Mouse (Mus musculus) ES-CJ7 (cell line): ENCODE measurements around the gene Pla2g4c.
A peak's percentile ranks its signal among the peaks of the same experiment; 100 is the strongest.
"Not testable (repeated sequence)": the region's sequence is repeated elsewhere in the genome, so short reads cannot be mapped to it uniquely, and the experiment has no call there.

ENCODE experiments used
- DNase-seq: peaks from one replicate; pipeline ENCODE4 v3.0.0; 2011; ENCODE audit warnings: low read depth, low spot score

Pla2g4c gene

DNA sequence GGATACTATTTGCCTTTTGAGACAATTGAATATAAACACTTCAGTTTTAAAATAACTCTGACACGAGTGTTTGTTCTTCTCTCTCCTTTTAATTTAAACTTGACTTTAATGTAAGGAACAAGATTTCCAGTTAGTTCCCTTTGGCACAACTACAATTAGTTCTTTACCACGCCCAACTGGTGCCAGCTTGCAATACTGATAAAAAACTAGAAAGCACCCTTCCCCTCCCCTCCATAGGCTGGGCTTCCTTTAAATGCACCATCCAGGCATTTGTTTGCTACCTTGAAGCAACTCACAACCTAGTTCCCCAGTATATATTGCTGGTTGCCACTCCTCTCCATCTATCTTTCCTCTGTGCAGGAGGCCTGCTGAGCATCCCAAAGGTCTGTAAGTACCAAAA, at the start of gene Pla2g4c:
TSS of gene Pla2g4c (plus strand) at position 340 of the 400 bp plus-strand sequence.
- DNase-seq: no peak

DNA sequence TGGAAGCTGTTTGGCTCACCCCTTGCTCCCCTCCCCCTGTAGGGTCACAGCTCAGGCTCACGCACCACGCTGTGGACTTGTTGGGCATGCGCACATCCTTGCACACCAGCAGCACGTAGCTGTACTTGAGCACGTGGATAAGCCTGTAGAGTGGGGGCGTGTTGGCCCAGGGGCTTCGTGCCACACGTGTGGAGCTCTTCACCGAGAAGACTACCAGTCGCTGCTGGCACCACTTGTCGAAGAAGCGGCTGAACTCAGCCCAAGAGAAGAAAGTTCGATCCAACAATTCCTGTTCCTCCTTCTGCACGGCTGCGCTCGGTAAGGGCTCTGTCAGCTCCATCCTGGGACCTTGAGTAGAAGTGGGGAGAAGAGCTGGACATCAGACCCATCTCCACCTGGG, 47.4 kb upstream of the Pla2g4c start, which contains the start of gene Lig1:
TSS of gene Lig1 (plus strand) at position 203 of the 400 bp plus-strand sequence.
- peak; percentile 19 for DNase-seq

DNA sequence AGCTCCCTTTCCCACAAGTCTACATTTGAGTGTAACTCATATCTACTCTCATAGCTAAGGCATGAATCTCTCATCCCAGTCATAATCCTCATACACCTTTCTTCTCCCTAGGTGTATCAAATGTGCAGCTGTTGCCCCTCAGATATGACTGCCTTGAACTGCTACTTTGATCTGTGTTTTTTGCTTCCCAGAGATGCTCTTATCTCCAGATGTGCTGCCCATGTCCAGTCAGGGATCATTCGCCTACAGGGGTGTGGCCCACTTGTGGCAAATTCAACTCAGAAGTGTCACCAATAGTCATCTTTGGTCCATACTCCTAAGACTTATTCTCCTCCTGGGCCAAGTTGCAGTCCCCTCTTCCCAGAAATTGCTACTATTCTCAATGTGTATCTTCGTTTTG, 46.6 kb upstream of the Pla2g4c start:
- no peak for DNase-seq

DNA sequence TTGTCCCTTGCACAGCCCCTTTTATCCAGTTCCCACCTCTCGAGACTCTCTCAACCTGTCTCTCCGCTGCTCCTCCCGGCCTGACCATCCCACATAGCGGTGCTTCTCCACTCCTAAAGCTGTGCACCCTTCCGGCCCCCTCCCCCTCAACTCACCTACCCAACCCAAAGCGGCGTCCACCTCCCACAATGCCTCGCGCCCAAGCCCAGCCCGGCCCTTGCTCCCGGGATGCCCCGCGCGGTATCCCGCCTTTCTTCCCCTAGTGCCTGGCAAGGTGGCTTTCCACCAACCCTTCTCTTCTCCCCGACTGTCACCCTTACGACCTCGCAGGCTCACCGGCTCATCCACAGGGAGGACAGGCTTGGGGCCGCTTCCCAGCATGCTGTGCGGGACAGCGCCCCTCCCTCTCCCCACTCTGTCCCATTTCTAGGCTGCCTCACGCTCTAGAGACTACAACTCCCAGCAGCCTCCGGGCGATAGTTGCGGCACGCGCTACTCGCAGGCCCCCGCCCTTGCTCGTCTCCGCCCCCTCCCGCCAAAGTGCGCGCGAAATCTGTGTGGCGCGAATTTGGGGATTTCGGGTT, 46.1 kb upstream of the Pla2g4c start, which contains the start of gene Zswim9:
TSS of gene Zswim9 (minus strand) at position 414 of the 584 bp plus-strand sequence.
- DNase-seq: peak; percentile 96

DNA sequence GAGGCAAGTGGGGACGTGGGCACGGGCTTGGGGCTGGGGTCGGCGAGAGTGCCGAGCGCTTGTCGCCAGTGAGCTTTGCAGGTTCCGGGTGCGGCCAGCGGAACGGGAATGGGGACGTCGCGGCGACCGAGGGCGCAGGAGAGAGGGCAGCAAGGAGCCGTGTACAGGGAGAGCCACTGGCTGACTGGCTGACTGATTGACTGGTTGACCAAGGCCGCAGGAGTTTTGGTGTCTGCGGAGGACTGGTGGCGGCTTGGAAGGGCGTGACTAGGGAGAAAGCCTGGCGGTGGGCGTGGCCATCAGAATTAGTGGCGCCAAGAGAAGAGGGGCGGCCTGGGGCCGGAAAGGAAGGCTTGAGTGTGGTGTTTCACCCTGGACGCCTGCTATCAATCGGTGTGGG, 45.5 kb upstream of the Pla2g4c start:
- not testable (repeated sequence) for DNase-seq

DNA sequence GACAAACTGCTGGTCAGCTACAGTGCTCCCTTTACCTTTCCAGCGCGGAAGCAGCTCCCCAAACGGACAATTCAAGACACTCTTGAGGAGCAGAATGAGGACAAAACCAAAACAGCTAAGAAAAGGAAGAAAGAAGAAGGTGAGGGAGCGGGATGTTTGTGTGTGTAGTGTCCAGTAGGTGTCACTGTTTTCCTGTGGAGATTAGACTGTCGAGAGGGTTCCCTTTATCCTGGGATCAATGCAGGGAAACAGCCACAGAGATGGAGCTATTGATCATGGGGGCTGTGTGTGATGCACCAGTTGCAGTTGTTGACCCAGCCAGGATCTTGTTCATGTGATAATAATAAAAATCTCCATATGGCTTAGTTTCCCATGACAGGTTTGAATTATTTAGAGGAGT, 35.8 kb upstream of the Pla2g4c start:
- DNase-seq: peak; percentile 55

DNA sequence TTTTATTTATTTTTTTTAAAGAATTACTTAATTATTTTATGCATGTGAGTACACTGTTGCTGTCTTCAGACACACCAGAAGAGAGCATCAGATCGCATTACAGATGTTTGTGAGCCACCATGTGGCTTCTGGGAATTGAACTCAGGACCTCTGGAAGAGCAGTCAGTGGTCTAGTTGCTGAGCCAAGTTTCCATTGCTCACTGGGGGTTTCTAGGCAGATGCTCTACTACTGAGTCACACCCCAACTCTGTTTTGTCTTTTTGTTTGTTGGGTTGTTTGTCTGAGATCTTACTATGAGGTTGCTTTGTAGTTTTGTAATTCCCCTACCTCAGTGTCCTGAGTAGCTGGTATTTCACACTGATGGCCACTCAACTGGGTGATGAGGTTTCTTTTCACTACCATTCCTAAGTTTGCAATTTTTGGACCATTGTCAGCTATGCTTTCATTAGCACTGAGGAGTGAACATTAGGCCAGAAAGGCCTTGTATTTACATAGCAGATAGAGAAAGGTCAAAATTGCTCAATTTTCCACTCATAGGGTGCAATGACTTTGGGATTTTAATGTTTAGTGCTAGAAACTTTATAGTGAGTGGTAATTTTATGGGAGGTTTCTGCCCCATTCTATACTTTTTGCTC, 34.3 kb upstream of the Pla2g4c start:
- no peak for DNase-seq

DNA sequence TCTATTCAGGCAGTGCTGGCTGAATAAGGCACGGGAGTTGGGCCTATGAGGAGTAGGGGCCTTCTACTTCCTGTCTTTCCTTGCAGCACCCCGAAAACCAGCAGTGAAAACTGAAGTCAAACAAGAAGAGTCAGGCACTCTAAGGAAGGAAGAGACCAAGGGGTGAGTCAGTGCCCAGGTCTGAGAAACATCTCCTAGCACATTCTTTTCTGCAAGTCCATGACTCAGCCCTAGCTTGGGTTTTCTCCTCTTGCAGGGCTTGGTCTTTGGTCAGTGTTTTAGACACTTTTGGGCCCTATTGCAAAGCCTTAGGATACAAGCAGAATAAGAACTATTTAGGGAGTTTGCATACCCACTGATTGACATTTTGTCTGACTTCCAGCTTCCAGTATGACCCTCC, 33.1 kb upstream of the Pla2g4c start:
- no peak for DNase-seq

DNA sequence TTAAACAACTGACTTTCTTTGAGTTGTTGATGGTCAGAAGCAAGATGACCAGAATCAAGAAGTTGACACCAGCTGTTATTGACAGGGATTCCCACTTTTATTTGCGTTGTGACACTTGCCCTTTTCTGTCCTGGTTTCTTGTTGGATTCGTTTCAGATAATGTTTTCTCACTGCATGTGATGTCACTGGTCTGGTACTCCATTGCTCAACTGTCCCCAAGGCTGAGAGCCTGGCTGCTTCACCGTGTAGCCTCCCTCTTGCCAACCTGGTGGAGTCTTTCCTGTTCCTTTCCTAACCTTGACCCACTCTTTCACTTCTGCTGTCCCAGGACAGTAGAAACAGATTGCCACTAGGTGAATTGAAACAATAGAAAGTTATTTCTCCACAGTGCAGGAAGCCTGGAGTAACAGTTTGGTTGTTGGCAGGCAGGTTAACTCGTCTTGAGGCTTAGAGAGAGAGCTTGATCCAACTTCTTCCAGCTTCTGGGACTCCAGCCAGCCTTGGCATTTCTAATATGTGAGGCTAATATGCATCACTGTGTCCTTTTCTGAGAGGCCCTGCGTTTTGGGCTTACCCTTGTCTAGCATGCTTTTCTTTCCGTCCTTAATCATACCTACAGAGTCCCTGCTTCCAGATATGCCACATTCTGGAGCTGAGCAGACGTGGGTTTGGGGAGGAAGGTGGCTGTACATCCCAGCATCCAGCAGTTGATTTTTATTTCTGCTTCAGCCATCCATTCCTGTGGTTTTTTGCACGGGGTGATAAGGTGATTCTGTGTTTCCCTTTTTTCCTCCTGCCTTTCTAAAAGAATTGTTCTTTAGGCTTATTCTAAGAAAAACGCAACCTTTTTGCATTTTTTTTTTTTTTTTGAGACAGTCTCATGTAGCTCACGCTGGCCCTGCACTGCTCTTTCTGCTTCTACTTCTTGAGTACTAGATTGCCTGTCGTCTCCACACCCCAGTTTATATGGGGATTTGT, 30.3 kb upstream of the Pla2g4c start:
- DNase-seq: no peak

DNA sequence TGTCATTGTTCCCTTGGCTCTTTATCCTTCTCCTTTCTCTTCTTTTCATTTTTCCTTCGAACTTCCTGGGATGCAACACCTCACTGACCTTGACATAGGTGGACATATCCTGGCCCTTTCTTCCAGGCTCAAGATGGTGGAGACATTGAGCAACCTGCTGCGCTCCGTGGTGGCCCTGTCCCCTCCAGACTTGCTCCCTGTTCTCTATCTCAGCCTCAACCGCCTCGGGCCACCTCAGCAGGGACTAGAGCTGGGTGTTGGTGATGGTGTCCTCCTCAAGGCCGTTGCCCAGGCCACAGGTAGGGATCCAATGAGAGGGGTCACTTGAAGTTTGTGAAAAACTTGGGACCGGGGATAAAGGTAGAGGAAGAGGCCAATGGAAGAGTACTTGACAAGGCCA, 29.2 kb upstream of the Pla2g4c start:
- no peak for DNase-seq

DNA sequence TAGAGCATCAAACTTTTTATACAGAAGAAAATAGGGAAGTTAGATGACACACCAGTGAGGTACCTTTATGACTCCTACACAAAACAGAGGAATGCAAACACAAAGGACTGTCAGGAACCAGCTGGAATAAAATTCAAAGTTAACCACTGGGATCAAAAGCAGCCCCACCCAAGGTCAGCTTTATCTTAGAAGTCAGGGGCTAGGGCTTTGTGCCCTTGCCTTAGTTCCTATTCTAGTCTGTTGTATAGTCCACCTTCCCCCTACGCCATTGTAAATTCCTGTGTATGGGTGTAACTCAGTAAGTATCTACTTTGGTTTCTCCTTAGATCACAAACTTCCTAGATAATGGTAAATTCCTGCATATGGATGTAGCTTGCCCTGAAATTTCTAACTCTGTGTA, 26.8 kb upstream of the Pla2g4c start:
- DNase-seq: peak; percentile 87

DNA sequence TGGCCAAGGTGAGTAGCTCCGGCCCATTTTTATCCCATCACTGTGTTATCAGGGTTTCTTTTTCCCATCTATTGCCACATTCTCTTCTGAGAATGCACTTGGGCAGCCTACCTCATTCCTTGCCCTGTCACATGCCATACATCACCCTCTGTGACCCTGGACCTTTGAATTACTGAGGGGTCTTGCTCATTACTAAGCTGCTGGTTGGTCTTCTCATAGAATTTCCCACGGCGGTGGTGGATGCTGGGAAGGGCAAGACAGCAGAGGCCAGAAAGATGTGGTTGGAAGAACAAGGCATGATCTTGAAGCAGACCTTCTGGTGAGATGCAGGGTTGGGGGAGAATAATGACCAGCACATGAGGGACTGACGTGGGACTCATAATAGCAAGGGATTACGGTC, 25.6 kb upstream of the Pla2g4c start:
- DNase-seq: no peak

DNA sequence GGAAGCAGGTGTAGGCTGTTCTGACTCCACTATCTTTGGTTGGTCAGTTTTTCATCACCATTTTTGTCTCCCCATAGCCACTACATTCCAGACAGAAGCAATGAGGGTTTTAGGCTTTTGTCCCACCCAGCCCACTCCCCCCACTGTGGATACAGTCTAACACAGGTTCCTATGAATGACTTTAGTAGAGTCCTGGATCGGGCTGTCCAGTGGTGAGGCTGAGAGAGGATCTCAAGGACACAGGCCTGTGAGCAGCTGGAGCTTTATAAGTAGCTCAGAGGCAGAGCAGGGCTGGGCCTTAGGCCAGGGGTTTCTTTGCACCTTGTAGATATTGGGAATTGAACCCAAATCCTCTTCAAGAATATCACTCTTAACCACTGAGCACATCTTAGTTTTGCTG, 22.8 kb upstream of the Pla2g4c start:
- DNase-seq: no peak

DNA sequence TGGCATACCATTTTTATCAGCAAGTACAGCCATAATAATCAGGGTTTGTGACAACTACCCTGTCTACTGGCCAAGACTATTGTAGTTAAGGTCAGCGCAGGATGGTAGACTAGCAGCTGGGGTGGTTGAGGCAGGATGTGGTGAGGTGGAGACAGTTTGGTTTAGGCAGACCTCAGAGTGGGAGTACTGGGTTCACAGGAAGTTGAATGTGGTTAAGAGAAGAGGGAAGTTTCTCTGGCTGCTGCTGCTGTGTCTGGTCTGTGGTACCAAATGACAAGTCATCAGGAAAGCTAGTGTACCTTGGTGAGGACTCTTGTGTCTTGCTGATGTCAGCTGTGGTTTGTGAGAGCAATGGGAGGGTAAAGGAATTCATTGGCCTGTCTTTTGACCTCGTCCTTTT, 21.7 kb upstream of the Pla2g4c start:
- DNase-seq: no peak

DNA sequence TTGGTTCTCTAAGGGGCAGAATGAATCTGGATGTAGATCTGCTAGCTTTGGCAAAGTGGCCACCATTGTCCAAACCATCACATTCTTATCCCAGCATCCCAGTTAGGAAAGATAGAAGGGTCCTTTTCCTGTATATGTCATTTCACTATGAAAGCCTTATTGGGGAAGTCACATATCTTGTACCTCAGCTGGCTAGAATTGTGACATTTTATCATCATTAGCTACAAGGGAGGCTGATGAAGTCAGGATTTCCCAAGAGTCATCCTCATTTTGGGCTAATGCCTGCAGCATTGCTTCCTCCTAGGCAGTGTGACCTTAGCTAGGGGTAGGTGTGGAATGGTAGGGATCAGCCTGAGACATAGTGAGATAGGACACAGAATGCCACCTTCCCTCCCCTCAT, 21.1 kb upstream of the Pla2g4c start:
- DNase-seq: no peak

DNA sequence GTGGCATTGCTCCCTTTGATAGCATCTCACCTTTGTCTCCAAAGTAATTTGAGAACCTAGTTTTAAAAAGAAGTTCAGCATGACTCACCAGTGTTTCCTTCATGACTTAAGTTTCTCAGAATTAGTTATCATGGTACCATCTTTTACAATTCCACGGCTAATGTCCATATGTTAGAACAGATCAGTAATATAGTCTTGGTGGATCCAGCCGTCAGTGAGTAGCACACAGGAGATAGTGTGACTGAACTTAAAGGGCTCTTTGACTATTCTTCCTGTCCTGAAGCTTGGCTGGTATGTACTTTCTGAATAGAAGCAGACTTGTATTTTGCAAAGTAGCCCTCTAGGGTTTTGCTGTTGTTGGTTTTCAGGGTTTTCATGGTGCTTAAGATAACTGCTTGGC, 15.0 kb upstream of the Pla2g4c start:
- DNase-seq: no peak

DNA sequence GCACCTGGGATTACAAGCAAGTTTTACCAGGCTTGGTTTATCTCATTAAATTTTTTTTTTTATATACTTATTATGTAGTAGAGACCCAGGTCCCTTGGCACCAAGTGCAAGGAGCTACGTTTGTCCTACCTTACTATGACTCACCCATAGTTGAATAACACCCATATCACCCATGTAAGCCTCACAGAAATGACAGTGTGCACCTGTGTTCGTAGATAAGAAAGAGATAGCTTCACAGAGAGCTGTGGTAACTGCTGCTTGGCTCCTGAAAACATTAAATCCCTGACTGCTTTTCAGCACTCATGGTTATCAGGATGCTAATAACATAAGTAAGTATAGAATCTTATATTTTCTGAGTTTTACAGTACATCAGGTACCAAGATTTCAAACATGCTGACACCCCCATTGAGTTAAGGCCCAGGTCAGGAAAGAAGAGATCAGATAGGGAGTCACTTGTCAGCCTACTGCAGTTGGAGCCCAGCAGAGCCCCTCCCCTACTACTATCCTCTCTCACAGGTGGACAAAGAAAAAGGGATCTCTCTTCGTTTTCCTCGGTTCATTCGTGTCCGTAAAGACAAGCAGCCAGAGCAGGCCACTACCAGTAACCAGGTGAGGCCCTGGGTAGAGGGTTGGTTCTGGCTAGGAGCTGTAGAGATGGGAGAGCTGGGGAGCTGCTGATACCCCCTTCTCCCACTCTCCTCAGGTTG, 13.8 kb upstream of the Pla2g4c start:
- no peak for DNase-seq

DNA sequence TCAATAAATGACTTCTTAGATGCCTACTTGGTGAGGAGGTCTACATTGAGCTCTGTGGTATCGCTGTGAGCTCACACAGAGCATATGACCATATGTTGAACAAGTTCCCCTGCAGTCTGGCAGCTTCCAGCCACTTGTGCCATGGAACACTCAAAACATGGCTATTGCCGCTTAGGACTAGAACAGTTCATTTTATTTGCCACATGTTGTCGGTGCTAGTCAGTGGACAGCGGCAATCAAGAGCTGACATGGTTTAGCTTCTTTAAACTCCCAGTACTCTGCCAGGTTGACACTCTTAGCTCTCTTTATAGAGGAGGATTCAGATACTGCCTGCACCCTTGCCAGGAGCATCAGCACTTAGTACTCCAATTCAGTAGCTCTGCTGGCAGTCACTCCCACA, 13.1 kb upstream of the Pla2g4c start:
- peak; percentile 47 for DNase-seq

DNA sequence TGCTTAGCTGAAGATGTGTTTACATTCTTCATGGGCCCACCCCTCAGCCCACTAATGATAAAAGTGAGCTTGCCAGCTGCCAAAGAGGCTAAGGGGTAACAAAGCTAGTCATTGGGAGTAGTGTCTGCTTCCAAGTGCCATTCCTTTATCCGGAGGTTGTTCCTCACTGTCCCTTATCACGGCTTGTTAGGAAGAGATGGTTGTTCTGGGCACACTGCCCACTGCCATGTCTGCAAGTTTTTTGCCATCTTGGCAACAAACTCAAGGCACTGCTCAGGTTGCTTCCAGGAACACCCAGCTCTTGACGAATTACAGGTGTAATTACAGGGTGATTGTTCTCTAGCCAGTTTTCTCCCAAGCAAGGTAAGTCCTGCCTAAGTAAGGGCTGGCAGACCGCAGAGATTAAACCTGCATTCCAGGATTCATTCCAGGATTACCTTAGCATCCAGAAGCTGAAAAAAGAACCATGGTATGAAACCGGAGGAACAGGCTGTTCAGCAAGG, 10.3 kb upstream of the Pla2g4c start:
- DNase-seq: no peak

DNA sequence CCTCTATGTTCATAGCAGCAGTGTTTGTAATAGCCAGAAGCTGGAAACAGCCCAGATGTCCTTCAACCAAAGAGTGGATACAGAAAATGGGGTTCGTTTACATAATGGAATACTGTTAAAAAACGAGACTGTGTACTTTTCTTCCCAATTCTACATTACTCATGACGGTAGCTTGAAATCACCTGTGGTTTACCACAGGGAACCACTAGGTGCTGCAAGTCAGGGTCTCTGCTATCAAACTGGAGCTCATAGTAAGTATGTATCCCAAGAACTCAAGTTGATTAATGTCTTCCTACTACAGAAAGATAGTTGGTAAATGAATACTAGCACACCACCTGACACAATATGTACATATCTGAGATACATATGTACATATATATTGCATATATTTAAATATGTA, 3.0 kb upstream of the Pla2g4c start:
- no peak for DNase-seq

DNA sequence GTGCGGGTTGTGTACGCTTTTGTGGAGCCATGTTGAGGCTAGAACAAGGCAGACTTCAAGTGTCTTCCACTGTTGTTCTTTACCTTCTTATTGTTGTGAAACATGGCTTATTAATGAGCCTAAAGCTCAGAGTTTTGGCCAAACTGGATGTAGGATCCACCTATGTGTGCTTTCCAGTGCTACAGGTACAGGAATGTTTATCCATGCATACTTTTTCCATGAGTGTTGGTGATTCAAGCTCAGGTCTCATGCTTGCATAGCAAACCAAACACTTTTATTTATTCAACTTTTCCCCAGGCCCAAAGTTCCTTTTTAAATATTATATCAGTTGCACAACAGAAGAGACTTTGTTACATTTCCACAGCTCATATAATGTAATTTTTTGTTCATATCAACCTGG, 6.1 kb downstream of the Pla2g4c start:
- no peak for DNase-seq

DNA sequence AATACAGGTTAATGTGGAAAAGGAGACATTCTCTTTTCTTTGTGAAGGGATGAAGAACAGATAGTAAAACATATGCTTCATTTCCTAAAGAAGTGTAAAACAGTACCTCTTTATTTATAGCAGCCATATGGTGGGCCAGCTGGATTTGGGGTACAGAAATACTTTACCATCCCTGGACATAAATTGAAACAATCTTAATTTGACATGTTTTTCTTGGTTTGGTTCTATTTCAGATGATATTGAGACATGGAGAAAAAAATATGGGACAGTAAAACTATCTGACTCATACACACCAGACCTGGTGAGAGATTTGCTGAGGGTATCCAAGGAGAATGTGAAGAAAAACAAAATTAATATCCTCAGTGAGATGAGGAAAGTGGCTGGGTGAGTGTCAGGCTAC, 31.5 kb downstream of the Pla2g4c start:
- no peak for DNase-seq
